Mouse (Mus musculus) lung, adult 2 months (tissue): ENCODE measurements around the gene Patz1.

Experiments
- CTCF ChIP-seq: fragments of 200-500 bp; IDR thresholded peaks from 2 replicates; pipeline ENCODE4 v1.5.1; 2011; ENCODE audit warnings: mild to moderate bottlenecking, low read length, control low read depth; ENCODE audit not compliant: insufficient read depth
- POLR2A ChIP-seq: fragments of 200-500 bp; IDR thresholded peaks from 2 replicates; pipeline ENCODE4 v1.6.1; 2011; ENCODE audit warnings: low read depth, mild to moderate bottlenecking, control low read depth, low read length, borderline replicate concordance; ENCODE audit errors: extremely low read depth

- TF ChIP-seq CTCF (no peak), POLR2A (no peak)
These were observed 63.5 kb downstream of the Patz1 start for GRCm38 (mm10) chr11:3352131-3352530.
